Mouse (Mus musculus) CH12.LX (cell line): Measurements from ENCODE around the gene Aurkaip1. TPM values are rescaled to one million over a fixed set of nuclear protein-coding genes. Genes with fewer than 3 reads are reported as not detected.

Source experiments
- DNase-seq: peaks from one replicate; pipeline ENCODE4 v3.0.0-alpha.2; 2013; ENCODE audit errors: extremely low read depth
- H3K27ac ChIP-seq: 2 replicates; pipeline ENCODE4 v1.5.1; 2012; ENCODE audit warnings: low read depth, mild to moderate bottlenecking, control low read depth, moderate library complexity; ENCODE audit not compliant: insufficient read depth
- H3K27me3 ChIP-seq: replicated peaks from 2 replicates; pipeline ENCODE3; 2012; ENCODE audit warnings: inconsistent platforms
- H3K36me3 ChIP-seq, 2 experiments: replicated peaks in 1 of 2; 2 replicates each; pipeline versions ENCODE3 to v1.6.1; 2012; ENCODE audit warnings: inconsistent platforms in 1 of 2, low read length in 1 of 2, mild to moderate bottlenecking in 1 of 2, mixed read lengths in 1 of 2, moderate library complexity in 1 of 2; ENCODE audit not compliant: control insufficient read depth in 1 of 2, insufficient read depth in 1 of 2
- H3K4me1 ChIP-seq, 2 experiments: 2 replicates each; pipeline ENCODE4 v1.6.1; 2012; ENCODE audit warnings: inconsistent platforms in 1 of 2, moderate library complexity in 1 of 2; ENCODE audit not compliant: insufficient read depth in 2 of 2, control insufficient read depth in 1 of 2
- H3K4me2 ChIP-seq: 2 replicates; pipeline ENCODE4 v1.6.1; 2012; ENCODE audit warnings: low read depth, mild to moderate bottlenecking, control low read depth; ENCODE audit not compliant: poor library complexity, insufficient read depth, severe bottlenecking
- H3K4me3 ChIP-seq, 3 experiments: fragments of 150-350 bp in 1 of 3; sonication (generic) in 1 of 3; replicated peaks in 1 of 3; 2 replicates each; pipeline versions ENCODE3 to v1.5.1; 2011 to 2012; ENCODE audit warnings: low read depth in 2 of 3, low read length in 2 of 3, mild to moderate bottlenecking in 2 of 3, moderate library complexity in 2 of 3, control low read depth in 1 of 3, improper control_type of control experiment in 1 of 3, inconsistent platforms in 1 of 3, mixed read lengths in 1 of 3; ENCODE audit not compliant: poor library complexity in 1 of 3
- H3K79me2 ChIP-seq: replicated peaks from 2 replicates; pipeline ENCODE4 v1.6.1; 2012; ENCODE audit warnings: mild to moderate bottlenecking, moderate library complexity; ENCODE audit not compliant: control insufficient read depth, poor library complexity, insufficient read depth, severe bottlenecking; ENCODE audit errors: extremely low read depth
- H3K9ac ChIP-seq: 2 replicates; pipeline ENCODE4 v1.6.1; 2012; ENCODE audit warnings: low read depth, mild to moderate bottlenecking, control low read depth, moderate library complexity; ENCODE audit not compliant: insufficient read depth
- H3K9me3 ChIP-seq: replicated peaks from 2 replicates; pipeline ENCODE3; 2012; ENCODE audit warnings: low read length, inconsistent platforms, mixed read lengths
- E2F4 ChIP-seq: IDR thresholded peaks from 2 replicates; pipeline ENCODE4 v1.6.1; 2011; ENCODE audit warnings: low read depth, low read length, improper control_type of control experiment; ENCODE audit not compliant: insufficient replicate concordance
- ELF1 ChIP-seq: IDR thresholded peaks from 2 replicates; pipeline ENCODE4 v1.6.1; 2014; ENCODE audit warnings: low read depth, mild to moderate bottlenecking, inconsistent platforms, low read length, improper control_type of control experiment
- EP300 ChIP-seq: IDR thresholded peaks from 2 replicates; pipeline ENCODE4 v1.6.1; 2011; ENCODE audit warnings: low read length, improper control_type of control experiment
- HCFC1 ChIP-seq: IDR thresholded peaks from 2 replicates; pipeline ENCODE4 v1.6.1; 2012; ENCODE audit warnings: low read depth, mild to moderate bottlenecking, inconsistent platforms, low read length, improper control_type of control experiment
- JUND ChIP-seq: conservative IDR thresholded peaks from 2 replicates; pipeline ENCODE4 v1.6.1; 2011; ENCODE audit warnings: low read depth, low read length, improper control_type of control experiment
- KAT2A ChIP-seq: IDR thresholded peaks from 2 replicates; pipeline ENCODE4 v1.6.1; 2012; ENCODE audit warnings: low read length, improper control_type of control experiment, inconsistent platforms; ENCODE audit not compliant: insufficient replicate concordance
- MAZ ChIP-seq: IDR thresholded peaks from 2 replicates; pipeline ENCODE4 v1.6.1; 2012; ENCODE audit warnings: low read depth, mild to moderate bottlenecking, inconsistent platforms, low read length, improper control_type of control experiment, moderate library complexity
- MEF2A ChIP-seq: IDR thresholded peaks from 2 replicates; pipeline ENCODE4 v1.6.1; 2014; ENCODE audit warnings: low read depth, mild to moderate bottlenecking, inconsistent platforms, low read length, improper control_type of control experiment, borderline replicate concordance
- MXI1 ChIP-seq: IDR thresholded peaks from 2 replicates; pipeline ENCODE4 v1.6.1; 2011; ENCODE audit warnings: mild to moderate bottlenecking, low read depth, low read length, improper control_type of control experiment
- MYC ChIP-seq: IDR thresholded peaks from 2 replicates; pipeline ENCODE4 v1.6.1; 2011; ENCODE audit warnings: low read depth, mild to moderate bottlenecking, improper control_type of control experiment, low read length
- NELFE ChIP-seq: IDR thresholded peaks from 2 replicates; pipeline ENCODE4 v1.6.1; 2011; ENCODE audit warnings: low read depth, low read length, improper control_type of control experiment
- NRF1 ChIP-seq: IDR thresholded peaks from 2 replicates; pipeline ENCODE4 v1.6.1; 2014; ENCODE audit warnings: low read depth, mild to moderate bottlenecking, inconsistent platforms, low read length, improper control_type of control experiment, moderate library complexity
- POLR2A ChIP-seq: IDR thresholded peaks from 2 replicates; pipeline ENCODE4 v1.6.1; 2011; ENCODE audit warnings: low read depth, mild to moderate bottlenecking, improper control_type of control experiment, low read length
- UBTF ChIP-seq: IDR thresholded peaks from 2 replicates; pipeline ENCODE4 v1.6.1; 2012; ENCODE audit warnings: low read depth, mild to moderate bottlenecking, inconsistent platforms, low read length, improper control_type of control experiment, moderate library complexity
- USF1 ChIP-seq: IDR thresholded peaks from 2 replicates; pipeline ENCODE4 v1.6.1; 2014; ENCODE audit warnings: low read depth, mild to moderate bottlenecking, inconsistent platforms, low read length, improper control_type of control experiment
- ZKSCAN1 ChIP-seq: IDR thresholded peaks from 2 replicates; pipeline ENCODE4 v1.6.1; 2012; ENCODE audit warnings: low read depth, inconsistent platforms, low read length, improper control_type of control experiment, borderline replicate concordance
- ZMIZ1 ChIP-seq: IDR thresholded peaks from 2 replicates; pipeline ENCODE4 v1.6.1; 2012; ENCODE audit warnings: low read depth, mild to moderate bottlenecking, inconsistent platforms, low read length, improper control_type of control experiment
- dilution Hi-C: fragments of 300-500 bp; cut with MboI; formaldehyde crosslinking; loops from 2 replicates; pipeline ENCODE4 v1.14.3; 2020; ENCODE audit warnings: low sequenced_read_pairs; ENCODE audit not compliant: extremely low pct_unique_long_range_greater_than_20kb, extremely low pct_ligation_motif_present
- in situ Hi-C: fragments of 300-500 bp; cut with MboI; formaldehyde crosslinking; loops from 3 replicates; pipeline ENCODE4 v1.14.3; 2019; ENCODE audit warnings: low sequenced_read_pairs, low pct_ligation_motif_present, low pct_unique_long_range_greater_than_20kb, mixed read lengths
- polyA plus RNA-seq: library from polyadenylated mRNA; unstranded; fragments of >175 nt; gene quantifications from 2 replicates; pipeline ENCODE4 v1.2.1, GENCODE M21; 2012; ENCODE audit warnings: low read depth; ENCODE audit not compliant: insufficient read length
- total RNA-seq, 2 experiments: library from RNA; depleted of rRNA; stranded (reverse); fragments of 300-350 nt in 1 of 2; fragments of >200 nt in 1 of 2; gene quantifications; 2 replicates each; pipeline ENCODE4 v1.2.3; 2012 to 2014

The Aurkaip1 gene
- total and polyA plus RNA-seq, 3 experiments, result 141 to 162 (median 149) TPM

GRCm38 (mm10) chr4:155839483-155839910 is 8.4 kb downstream of the Aurkaip1 start, which contains the start of gene Mxra8:
Gene Mxra8, plus strand, starts transcription at chr4:155839680.
- Histone ChIP-seq H3K4me2 (peak within 1 kb of the TSS; percentile 90), H3K9ac (peak within 1 kb of the TSS; percentile 71), H3K9me3 (peaks cover 3% of the 10 kb centered on the region), H3K36me3 (peaks cover 17 to 29% of the 10 kb centered on the region in 2 experiments), H3K27ac (peak within 1 kb of the TSS; percentile 65), H3K27me3 (no peaks in the 10 kb centered on the region), H3K4me3 (peak within 1 kb of the TSS; percentile 43 to 76 (median 68))
- dilution Hi-C loops, result no loop called here
- in situ Hi-C loops, result loop anchor here (5.0 to 10.0 kb wide), 2 partner anchors 38 to 105 kb away; partner anchors contain the start of gene Ube2j2
- TF ChIP-seq MXI1, result no peak; the same call in 1 of the 2 replicates
- peak; percentile 13; the same call in 1 of the 2 replicates for TF ChIP-seq NRF1
- TF ChIP-seq ZMIZ1, result peak; percentile 45; the same call in 1 of the 2 replicates
- TF ChIP-seq UBTF, result no peak
- TF ChIP-seq KAT2A, result 0 out of 2 replicates have a peak, but pooled peaks have one; percentile 3
- peak; percentile 49; the same call in 1 of the 2 replicates for TF ChIP-seq MAZ
- peak; percentile 54; the same call in 1 of the 2 replicates for TF ChIP-seq NELFE
- peak; percentile 16; the same call in 1 of the 2 replicates for TF ChIP-seq MEF2A
- TF ChIP-seq MYC, result no peak
- peak; percentile 61 for TF ChIP-seq POLR2A
- TF ChIP-seq, all 38 proteins: peak for 7
- Histone ChIP-seq H3K4me1 (peaks cover 18 to 28% of the 10 kb centered on the region in 2 experiments), H3K79me2 (no peaks in the 10 kb centered on the region)
- DNase-seq, result peak; percentile 61

GRCm38 (mm10) chr4:155840076-155841002 is 9.3 kb downstream of the Aurkaip1 start:
- in situ Hi-C loops, result no loop called here
- H3K4me3 ChIP-seq, result peak overlapping the region; percentile 43 to 76 (median 68)
- no peak for TF ChIP-seq ZKSCAN1
- no peak for TF ChIP-seq JUND
- TF ChIP-seq E2F4, result no peak
- TF ChIP-seq ZMIZ1, result no peak
- no peak for TF ChIP-seq HCFC1
- no peak for TF ChIP-seq ELF1
- no peak for TF ChIP-seq USF1
- no peak for TF ChIP-seq UBTF
- no peak for TF ChIP-seq EP300
- TF ChIP-seq, all 38 proteins: peak for 0
- H3K9ac ChIP-seq, result peak overlapping the region; percentile 71
- peak overlapping the region; percentile 90 for H3K4me2 ChIP-seq
- H3K27ac ChIP-seq, result peak overlapping the region; percentile 65; the same call in 1 of the 2 replicates
- dilution Hi-C loops, result no loop called here
- H3K9me3 ChIP-seq, result peaks cover 3% of the 10 kb centered on the region
- DNase-seq, result no peak
- H3K36me3 ChIP-seq, result peaks cover 17 to 23% of the 10 kb centered on the region in 2 experiments
- no peaks in the 10 kb centered on the region for H3K79me2 ChIP-seq
- no peaks in the 10 kb centered on the region for H3K27me3 ChIP-seq
- H3K4me1 ChIP-seq, result peaks cover 18 to 28% of the 10 kb centered on the region in 2 experiments
